Mouse (Mus musculus) gastrocnemius, adult 2 months (tissue): Measurements from ENCODE around the gene Slc1a2. TPM values are rescaled to one million over a fixed set of nuclear protein-coding genes. Genes with fewer than 3 reads are reported as not detected.

Experiments
- DNase-seq: peaks from one replicate; pipeline ENCODE4 v3.0.0; 2022
- H3K27ac ChIP-seq: fragments of 200-600 bp; 2 replicates; pipeline ENCODE4 v1.8.1; 2022; ENCODE audit warnings: mild to moderate bottlenecking
- H3K4me3 ChIP-seq: fragments of 200-600 bp; 2 replicates; pipeline ENCODE4 v1.8.1; 2022; ENCODE audit warnings: mild to moderate bottlenecking, moderate library complexity
- CTCF ChIP-seq: fragments of 200-600 bp; IDR thresholded peaks from 2 replicates; pipeline ENCODE4 v1.8.1; 2022; ENCODE audit warnings: antibody characterized with exemption, mild to moderate bottlenecking, moderate library complexity
- intact Hi-C: fragments of 180-260 bp; cut with DNase I; formaldehyde crosslinking; loops from one replicate; pipeline ENCODE4 v1.15.1; 2025
- total RNA-seq, 2 experiments: library from RNA; stranded (reverse); gene quantifications; 2 replicates each; pipeline ENCODE4 v1.2.3; 2021

The Slc1a2 gene
- total RNA-seq, 2 experiments from 2014 or later, result 0.14 to 0.36 TPM

DNA sequence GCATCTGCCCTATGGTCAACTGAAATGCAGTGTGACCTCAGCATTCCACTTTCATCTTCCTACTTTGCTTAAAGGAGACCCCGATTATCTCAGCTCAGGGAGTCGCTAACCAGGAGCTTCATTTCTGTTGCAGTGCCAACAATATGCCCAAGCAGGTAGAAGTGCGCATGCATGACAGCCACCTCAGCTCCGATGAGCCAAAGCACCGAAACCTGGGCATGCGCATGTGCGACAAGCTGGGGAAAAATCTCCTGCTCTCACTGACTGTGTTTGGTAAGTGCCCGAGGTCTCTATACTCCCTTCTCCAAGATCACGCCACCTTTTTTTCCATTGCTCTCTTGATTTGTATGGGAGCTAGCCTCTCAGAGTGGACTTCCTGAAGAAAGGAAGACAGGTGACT lies 77.4 kb downstream of the Slc1a2 start:
- TF ChIP-seq CTCF, result no peak
- Histone ChIP-seq H3K4me3 (no peak overlapping the region), H3K27ac (no peak overlapping the region)
- intact Hi-C loops, result no loop called here
- DNase-seq, result no peak

DNA sequence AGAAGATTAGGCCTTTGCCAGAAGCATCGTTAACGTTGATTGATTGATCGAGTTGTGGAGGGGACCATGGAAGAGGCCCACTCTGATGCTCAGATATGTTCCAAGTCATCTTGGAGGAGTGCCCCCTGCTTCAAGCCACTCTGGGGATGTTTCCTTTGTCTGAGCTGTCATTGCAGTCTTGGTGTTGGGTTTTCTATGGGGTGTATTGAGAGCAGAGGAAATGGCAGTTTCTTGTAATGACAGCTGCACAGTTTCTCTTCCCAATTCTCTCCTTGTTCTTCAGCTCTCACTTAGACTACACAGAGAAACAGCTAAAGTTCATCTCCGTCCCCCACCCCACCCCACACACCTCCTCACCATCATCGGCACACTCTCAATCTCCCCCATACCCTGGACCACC lies 78.0 kb downstream of the Slc1a2 start:
- Histone ChIP-seq H3K27ac (no peak overlapping the region), H3K4me3 (no peak overlapping the region)
- intact Hi-C loops, result no loop called here
- TF ChIP-seq CTCF, result no peak
- no peak for DNase-seq

DNA sequence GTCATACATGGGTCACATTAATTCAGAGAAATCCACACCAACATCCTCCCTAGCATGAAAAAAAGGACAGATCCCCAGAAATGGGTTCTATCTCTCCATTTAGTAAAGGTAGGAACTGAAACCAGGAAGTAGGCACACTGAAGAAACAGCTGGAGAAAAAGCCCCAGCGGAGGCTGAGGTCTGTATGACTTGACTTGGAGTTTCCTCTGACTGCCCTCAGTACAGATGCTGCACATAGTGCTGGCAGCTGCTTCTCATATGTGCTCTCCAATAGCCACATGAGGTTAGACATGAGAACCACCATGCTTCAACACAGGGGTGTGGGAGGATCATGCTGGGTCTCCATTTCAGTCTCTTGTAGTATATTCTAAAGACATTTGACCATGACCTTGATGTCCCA lies 80.4 kb downstream of the Slc1a2 start:
- intact Hi-C loops, result no loop called here
- no peak for DNase-seq
- no peak overlapping the region for H3K27ac ChIP-seq
- no peak overlapping the region for H3K4me3 ChIP-seq
- no peak for TF ChIP-seq CTCF

DNA sequence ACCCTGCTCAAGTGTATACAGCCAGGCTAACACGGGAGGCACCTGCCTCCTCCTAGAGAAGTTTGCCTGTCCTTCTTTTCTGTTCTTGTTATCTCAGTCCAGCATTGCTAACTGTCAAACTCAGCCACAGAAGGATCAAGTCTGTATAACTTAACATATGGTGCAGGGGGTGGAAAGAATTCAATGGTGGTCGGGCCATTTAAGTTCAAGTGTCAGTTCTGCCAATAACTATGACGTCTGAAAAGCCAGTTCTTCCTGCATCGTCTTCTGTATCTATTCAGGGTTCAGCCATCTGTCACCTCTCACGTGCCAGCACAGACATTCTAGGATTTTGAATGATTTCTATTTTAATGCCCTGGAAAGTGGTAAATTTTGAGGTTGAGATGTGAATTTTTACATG lies 84.2 kb downstream of the Slc1a2 start:
- TF ChIP-seq CTCF, result no peak
- DNase-seq, result no peak
- intact Hi-C loops, result loop anchor here (1.0 to 10.0 kb wide), 2 partner anchors 52 to 278 kb away; no protein-coding TSS in a partner anchor
- no peak overlapping the region for H3K4me3 ChIP-seq
- no peak overlapping the region for H3K27ac ChIP-seq

DNA sequence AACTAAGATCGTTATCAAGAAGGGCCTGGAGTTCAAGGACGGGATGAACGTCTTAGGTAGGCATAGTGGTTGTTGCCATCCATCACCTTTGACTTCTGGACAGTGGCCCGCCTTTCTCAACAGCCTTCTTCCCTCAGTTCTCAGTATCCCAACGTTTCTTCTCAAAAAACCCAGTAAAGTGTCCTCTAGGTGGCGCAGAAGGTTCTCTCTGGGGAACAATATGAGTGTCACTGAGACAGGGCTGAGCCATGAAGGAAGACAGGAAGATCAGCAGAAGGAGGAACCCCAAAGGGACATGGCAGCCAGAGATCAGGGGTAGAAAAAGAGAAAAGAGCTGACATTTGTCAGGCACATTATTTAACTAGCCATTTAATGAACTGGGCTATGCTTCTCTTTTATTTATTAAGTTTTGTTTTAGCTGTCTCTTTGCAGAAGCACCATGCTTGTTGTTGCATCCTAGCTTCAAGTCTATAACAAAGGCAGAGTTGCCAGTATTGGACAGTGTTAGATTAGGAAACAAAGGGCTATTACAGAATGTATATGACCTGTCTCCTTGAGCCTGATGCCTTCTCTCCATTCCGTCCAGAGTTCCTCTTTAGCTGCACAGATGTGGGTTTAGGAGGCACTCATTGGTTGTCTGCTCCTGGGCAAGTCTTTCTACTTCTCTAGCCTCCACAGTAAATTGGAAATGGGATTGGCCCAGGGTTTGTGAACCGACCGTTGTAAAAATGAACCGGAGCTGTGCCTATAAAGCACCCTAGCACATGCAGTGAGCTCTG lies 85.6 kb downstream of the Slc1a2 start:
- no peak for DNase-seq
- intact Hi-C loops, result loop anchor here (1.0 to 10.0 kb wide), 2 partner anchors 51 to 276 kb away; no protein-coding TSS in a partner anchor
- Histone ChIP-seq H3K27ac (no peak overlapping the region), H3K4me3 (no peak overlapping the region)
- TF ChIP-seq CTCF, result peak; percentile 75

DNA sequence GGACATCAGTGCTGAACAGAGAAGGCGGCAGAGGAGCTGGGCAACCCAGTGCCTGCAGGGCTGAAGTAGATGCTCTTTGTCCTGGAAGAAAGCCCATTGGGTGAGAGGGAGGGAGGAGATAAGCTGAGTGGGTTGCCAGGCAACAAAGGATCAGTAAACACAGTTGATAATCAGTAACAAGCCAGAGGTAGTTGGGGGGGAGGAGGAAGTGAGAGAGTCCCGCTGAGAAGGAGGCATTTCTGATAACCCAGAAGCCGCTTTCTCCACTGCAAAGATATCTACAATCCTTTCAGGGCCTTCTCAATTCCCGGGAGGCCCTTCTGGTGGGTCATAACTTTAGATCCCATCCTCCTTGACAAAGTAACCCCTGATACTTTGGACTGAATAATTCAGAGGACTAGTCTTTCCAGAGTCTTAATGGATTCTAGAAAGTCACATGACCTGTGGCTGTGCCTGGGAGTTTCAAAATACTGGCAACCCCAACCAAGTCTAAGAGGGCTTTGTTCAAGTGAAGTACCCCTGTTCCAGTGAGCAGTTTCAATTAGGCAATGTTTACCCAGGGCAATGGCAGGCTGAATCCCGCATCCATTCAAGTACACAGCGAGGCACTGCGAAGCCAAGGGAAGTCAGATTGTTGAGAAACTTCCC lies 86.9 kb downstream of the Slc1a2 start:
- peak overlapping the region; percentile 12; the same call in 1 of the 2 replicates for H3K27ac ChIP-seq
- DNase-seq, result no peak
- H3K4me3 ChIP-seq, result 0 out of 2 replicates have a peak overlapping the region, but pooled peaks have one; percentile 13
- intact Hi-C loops, result loop anchor here (10.0 kb wide), 1 partner anchor 49 kb away; no protein-coding TSS in a partner anchor
- TF ChIP-seq CTCF, result no peak

DNA sequence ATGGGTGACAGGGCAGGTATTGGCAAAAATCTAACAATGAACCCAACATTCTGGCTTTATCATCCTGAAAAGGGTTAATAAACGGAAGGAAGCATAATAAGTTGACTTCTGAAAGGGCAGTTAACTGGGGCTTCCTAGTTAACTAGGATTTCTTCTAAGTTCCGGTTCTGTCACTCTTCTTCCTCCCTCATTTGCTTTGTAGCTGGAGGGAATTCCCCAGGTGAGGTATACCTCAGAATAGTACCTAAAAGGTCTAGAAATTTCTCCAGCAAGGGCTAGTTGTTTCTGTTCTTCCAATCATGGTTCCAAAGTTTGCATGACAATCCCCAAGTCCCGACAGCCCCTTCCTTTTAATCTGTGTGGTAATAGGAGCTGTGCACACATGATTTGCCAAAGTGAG lies 89.3 kb downstream of the Slc1a2 start:
- Histone ChIP-seq H3K4me3 (no peak overlapping the region), H3K27ac (no peak overlapping the region)
- intact Hi-C loops, result loop anchor here (10.0 kb wide), 1 partner anchor 47 kb away; no protein-coding TSS in a partner anchor
- no peak for TF ChIP-seq CTCF
- no peak for DNase-seq

DNA sequence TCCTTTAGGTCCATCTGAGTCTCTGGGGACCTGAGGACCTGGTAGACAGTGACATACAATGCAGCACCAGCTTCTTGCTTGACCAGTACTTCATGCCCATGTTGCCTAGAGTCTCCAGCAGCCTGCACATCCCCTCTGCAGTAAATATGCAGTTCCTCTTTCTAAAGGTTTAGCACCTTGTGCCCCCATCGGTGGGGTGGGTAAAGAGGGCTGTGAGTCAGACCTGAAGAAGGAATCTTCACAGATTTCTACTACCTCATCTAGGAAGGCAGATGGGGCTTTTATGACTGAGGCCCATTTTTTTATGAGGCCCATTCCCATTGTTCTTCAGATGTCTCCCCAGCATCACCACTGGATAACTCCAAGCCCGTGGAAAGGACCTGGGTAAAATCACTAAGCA lies 91.5 kb downstream of the Slc1a2 start:
- TF ChIP-seq CTCF, result no peak
- DNase-seq, result no peak
- intact Hi-C loops, result loop anchor here (10.0 kb wide), 1 partner anchor 45 kb away; no protein-coding TSS in a partner anchor

DNA sequence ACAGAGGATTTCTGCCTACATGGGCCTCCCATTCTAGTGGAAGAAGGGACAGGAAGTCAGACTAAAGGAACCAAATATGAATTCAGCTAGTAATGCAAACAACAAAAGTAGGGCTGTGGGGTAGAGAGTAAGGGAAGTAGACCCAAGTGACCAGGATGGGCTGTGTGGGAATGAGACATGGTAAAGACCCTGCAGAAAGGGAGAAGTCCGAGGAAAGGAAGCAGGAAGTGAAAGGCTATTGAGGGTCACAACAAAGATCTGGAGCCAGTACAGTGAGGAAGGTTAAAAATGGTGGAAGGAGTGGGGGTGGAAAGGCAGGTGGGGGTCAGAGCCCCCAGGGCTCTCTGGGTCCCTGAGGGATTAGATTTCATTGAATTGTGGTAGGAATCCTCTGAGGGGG lies 93.4 kb downstream of the Slc1a2 start:
- no peak for DNase-seq
- intact Hi-C loops, result no loop called here
- no peak overlapping the region for H3K27ac ChIP-seq
- TF ChIP-seq CTCF, result no peak
- no peak overlapping the region for H3K4me3 ChIP-seq

More for the DNA sequence above, 91.5 kb downstream of the Slc1a2 start:
- Histone ChIP-seq H3K27ac (no peak overlapping the region), H3K4me3 (no peak overlapping the region)

DNA sequence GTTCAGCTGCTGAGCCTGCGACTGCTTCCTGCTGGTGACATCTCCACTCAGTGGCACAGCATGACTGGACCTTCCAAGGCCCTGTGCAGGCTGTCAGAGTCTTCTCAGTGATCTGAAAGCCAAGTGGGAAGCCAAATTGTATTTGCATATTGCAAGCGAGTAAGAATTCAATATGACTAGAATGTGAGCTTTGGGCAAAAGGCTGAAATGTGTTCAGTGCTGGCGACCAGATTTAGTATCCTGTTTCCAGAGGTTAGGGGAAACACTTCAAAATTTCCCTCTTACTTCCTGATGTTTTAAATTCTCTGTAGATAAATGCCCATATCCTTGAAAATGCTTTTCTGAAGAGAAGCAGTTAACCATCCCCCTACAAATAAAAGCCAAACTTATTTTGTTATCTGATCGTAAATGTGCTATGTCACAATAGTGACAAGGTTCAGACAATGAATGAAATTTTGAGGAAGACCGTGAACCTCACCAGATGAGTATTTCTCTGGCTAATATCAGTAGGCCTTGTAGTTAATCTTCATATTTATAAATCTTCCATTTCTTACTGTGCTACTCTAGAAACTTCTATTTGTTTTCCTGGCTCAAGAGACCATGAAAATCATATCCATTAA lies 98.9 kb downstream of the Slc1a2 start:
- TF ChIP-seq CTCF, result no peak
- no peak overlapping the region for H3K27ac ChIP-seq
- no peak overlapping the region for H3K4me3 ChIP-seq
- intact Hi-C loops, result no loop called here
- DNase-seq, result no peak

DNA sequence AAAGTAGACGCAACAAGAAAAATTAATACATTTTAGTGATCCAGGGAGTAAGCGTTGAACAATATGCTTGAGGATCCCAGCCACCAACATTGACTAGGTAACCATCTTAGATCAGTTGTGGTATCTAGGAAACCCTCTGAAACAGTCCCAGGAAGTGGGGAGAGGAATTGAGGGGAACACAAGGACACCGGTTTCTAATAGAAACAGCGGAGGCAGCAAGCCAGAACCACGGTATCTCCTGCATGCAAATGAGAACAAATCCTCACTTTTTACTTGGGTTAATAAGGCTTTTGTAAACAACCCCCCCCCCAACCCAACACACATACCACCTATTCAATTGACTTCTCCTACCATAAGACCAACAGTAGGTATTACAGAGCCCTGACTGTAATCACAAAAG lies 101.0 kb downstream of the Slc1a2 start:
- no peak overlapping the region for H3K27ac ChIP-seq

DNA sequence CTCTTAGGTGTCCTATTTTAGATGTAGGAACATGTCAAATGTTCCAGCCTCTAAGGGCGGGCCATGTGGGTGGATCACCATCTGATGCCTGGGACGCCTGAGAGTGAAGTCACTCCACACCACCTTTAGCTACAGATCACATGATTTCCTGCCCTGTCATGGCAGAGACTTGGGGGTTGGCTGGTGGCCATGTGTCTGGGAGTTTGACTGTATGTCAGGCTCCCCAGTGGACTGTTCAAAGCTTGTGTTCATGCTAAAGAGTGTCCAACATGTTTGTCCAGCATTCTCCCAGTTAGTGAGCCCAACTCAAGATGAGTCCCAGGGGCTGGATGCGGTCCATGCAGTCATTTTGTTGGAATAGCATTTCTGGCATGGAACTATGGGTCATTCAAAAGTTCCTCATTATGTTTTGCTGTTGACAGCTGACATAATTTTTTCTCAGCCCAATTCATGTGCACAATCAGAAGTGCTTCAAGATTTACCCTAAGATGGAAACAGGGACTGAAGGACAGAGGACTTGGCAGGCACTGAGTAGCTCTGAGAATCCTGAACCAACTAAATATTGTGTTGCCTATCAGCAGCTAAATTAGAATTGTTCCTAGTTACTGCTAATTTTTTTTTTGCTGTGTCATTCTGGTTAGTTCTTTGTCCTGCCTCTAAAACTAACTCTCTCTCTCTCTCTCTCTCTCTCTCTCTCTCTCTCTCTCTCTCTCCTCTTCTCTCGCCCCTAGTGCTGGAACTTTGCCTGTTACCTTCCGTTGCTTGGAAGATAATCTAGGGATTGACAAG lies 102.0 kb downstream of the Slc1a2 start:
- no peak for TF ChIP-seq CTCF
- DNase-seq, result no peak
- Histone ChIP-seq H3K27ac (peak overlapping the region; percentile 28; the same call in 1 of the 2 replicates), H3K4me3 (no peak overlapping the region)
- intact Hi-C loops, result no loop called here

More for the DNA sequence above, 101.0 kb downstream of the Slc1a2 start:
- no peak overlapping the region for H3K4me3 ChIP-seq
- no peak for TF ChIP-seq CTCF
- intact Hi-C loops, result no loop called here
- no peak for DNase-seq
